Mouse (Mus musculus) heart, postnatal 10 days (tissue): ENCODE measurements around the gene Celf5. TPM values are rescaled to one million over a fixed set of nuclear protein-coding genes. Genes with fewer than 3 reads are reported as not detected.

Experiments used
- DNase-seq, 2 experiments: peaks; one replicate each; pipeline ENCODE4 v3.0.0; 2021
- intact Hi-C: fragments of 180-260 bp; cut with DNase I; formaldehyde crosslinking; loops from one replicate; pipeline ENCODE4 v1.15.1; 2025
- total RNA-seq, 2 experiments: library from RNA; stranded (reverse); gene quantifications; 2 replicates each; pipeline ENCODE4 v1.2.3; 2021

Celf5 gene
- total RNA-seq, 2 experiments from 2014 or later = 0.32 to 0.48 TPM

DNA sequence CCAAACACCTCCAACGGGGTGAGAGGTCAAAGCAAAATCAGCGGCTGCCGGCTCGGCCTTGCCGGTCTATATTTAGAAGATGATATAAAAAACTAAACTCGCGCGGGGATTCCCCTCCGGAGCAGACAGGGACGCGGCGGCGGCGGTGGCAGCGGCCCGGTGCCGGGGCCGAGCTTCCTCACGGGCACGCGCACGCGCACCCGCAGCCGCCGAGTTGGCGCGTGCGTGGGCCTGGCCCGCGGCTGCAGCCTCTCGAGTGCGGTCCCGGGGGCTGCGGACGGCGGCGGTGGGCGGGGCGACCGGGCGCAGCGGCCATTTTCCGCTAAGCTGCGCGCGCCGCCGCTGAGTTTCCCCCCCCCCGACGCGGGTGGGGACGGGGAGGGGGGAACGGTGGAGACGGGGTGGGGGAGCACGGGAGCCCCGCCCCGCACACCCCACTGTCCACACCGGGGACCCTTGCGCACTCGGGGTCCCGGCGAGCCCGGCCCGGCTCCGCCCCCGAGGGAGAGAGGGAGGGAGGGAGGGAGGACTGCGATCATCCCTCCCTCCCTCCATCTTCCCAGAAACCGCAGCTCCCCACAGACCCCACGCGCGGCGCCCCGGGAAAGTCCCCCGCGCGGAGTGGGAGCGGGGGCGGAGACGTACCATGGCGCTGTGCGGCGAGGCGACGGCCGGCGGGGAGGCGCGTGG is 52.2 kb downstream of the Celf5 start:
- peak; percentile 89 to 92 for DNase-seq

DNA sequence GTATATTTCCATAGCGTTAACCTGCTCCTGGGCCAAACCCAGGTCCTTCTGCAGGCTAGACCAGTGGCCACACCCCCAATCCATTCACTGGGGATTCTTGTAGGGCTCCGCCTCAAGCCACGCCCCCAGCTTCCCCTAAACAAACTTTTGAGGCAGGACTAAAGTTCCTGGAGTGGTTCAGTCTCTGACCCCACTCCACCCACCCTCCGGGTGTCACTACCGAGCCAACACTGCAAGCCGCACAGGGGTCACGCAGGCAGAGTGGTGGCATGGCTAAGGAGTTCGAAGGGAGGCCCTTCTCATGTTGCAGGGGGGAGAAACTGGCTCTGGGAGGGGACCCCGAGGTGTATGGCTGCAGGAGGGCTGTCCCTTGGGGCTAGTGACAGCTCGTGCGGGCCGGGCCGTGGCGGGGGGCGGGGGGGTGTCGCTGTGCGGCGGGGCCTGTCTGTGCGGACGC is 52.9 kb downstream of the Celf5 start:
- intact Hi-C loops = no loop called here
- DNase-seq = peak; percentile 92

More for the DNA sequence above, 52.2 kb downstream of the Celf5 start:
- intact Hi-C loops = no loop called here

DNA sequence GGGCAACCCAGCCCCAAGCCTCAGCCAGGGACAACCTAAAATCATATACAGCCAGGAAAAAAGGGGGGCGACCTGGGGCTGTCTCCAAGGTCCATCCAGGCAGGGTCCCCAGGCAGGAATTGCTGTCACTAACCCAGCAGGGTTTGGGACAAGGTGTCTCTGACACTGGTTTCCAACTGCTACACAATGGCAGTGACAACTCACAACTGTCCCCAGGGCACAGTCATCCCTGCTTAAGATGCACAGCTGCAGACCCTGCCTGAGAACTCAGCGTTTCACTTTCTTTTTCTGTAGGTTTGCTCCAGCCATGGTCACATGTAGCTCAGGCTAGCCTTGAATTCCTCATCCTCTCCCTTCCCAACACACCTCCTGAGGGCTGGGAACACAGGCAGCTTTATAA is 53.4 kb downstream of the Celf5 start:
- no peak for DNase-seq
- intact Hi-C loops = no loop called here

DNA sequence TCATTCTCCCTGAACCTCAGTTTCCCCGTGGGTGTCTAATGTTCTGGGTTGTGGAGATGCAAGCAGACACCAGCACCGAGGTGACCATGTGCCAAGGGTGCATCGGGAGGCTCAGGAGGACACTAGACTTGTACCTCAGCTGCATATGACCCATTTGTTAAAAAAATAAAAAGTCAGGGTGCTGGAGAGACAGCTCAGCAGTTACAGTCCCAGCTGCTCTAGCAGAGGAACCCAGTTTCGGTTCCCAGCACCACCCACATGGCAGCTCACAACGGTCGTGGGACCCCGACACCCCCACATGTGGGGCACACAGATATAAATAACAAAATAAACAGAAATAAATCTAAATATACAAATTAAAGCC is 54.0 kb downstream of the Celf5 start:
- DNase-seq = peak in 1 of 2 experiments; percentile 10
- intact Hi-C loops = loop anchor here (1.0 kb wide), 1 partner anchor 14 kb away; no protein-coding TSS in a partner anchor

- intact Hi-C loops = loop anchor here (1.0 kb wide), 1 partner anchor 14 kb away; no protein-coding TSS in a partner anchor
- DNase-seq = peak; percentile 11 to 25
These were observed 54.6 kb downstream of the Celf5 start for GRCm38 (mm10) chr10:81427804-81428506.

- intact Hi-C loops = no loop called here
- no peak for DNase-seq
These were observed 55.2 kb downstream of the Celf5 start for GRCm38 (mm10) chr10:81427327-81427726.

GRCm38 (mm10) chr10:81426897-81427296 is 55.6 kb downstream of the Celf5 start:
- intact Hi-C loops = no loop called here
- peak; percentile 78 to 80 for DNase-seq

- intact Hi-C loops = no loop called here
- peak; percentile 37 to 58 for DNase-seq
These were observed 56.3 kb downstream of the Celf5 start for GRCm38 (mm10) chr10:81426081-81426671.

GRCm38 (mm10) chr10:81425236-81425850 is 57.2 kb downstream of the Celf5 start:
- intact Hi-C loops = loop anchor here (2.0 kb wide), 1 partner anchor 15 kb away; no protein-coding TSS in a partner anchor
- DNase-seq = peak; percentile 76 to 81

DNA sequence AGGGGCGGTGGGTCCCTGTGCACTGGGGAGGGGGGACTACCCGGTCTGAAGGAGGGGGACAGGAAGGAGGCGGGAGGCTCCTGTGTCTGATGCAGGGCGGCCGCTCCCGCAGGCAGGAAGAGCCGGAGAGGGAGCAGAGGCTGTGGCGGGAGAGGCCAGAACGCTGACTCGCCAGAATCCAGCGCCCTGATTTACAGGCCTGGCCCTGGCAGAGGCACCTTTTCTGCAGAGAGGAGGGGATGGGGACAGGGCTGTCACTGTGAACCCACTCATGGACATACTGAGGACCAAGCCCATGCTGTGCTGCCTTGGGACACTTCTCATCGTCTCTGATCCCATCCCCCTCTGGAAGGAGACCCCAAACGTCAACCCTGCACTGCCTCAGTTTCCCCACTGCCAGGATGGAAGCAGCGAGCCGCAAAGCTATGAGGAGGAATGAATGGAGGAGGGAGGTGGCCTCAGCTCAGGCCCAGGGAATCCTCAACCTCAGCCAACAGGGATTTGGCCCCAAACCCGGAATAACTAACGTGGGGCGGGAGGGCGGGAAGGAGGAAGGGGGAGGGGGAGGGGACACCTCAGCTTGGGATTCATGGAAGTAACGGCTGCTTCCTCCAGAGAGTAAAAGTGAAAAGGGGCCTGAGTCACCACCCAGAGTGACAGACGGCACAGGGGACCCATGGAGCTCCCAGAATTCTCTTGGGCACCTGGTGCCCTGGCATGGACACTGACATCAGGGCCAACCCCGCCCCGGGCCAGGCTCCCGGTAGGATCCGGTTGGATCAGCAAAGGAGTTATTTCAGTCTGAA is 58.1 kb downstream of the Celf5 start:
- intact Hi-C loops = loop anchor here (2.0 kb wide), 1 partner anchor 14 kb away; no protein-coding TSS in a partner anchor
- peak; percentile 87 for DNase-seq

GRCm38 (mm10) chr10:81423476-81424245 is 58.8 kb downstream of the Celf5 start:
- intact Hi-C loops = loop anchor here (2.0 kb wide), 1 partner anchor 13 kb away; no protein-coding TSS in a partner anchor
- DNase-seq = peak; percentile 8 to 10

- intact Hi-C loops = no loop called here
- no peak for DNase-seq
These were observed 59.8 kb downstream of the Celf5 start for GRCm38 (mm10) chr10:81422661-81423217.

GRCm38 (mm10) chr10:81422191-81422590 is 60.3 kb downstream of the Celf5 start:
- no peak for DNase-seq

GRCm38 (mm10) chr10:81421797-81422100 is 60.8 kb downstream of the Celf5 start:
- DNase-seq = peak; percentile 52 to 59
- intact Hi-C loops = no loop called here

More at GRCm38 (mm10) chr10:81422191-81422590, 60.3 kb downstream of the Celf5 start:
- intact Hi-C loops = no loop called here

DNA sequence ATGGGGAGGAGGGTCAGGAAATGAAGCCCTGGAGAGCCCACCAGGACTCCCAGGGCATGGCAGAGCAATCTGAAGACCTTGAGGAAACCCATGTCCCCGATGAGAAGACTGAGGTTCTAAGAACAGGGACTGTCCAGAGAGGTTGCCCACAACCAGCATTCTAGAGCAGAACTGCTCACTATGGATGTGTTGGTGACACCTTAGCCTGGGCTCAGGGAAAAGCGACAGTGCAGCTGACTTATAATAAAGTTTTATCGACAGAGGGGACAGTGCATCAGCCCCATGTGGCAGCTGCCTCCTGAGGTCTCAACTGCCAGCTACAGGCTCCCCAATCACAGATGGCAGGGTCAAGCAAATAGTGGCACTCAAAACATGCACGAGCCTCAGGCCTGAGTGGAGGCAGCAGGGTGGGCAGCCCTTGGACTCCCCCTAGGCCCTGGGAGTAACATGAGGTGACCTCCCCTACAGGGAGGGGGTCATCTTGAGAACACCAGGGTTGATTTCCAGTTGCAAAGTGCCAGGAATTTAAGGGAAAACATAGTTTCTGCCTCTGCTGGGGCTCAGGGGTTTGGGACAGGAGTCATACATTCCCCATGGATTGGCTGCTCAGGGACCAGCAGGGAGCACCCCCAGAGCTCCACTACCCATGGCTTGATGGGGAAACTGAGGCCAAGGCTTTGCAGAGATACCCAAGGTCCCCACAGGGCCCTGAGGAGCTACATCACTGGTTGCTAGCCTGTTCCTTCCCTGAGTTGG is 61.3 kb downstream of the Celf5 start:
- DNase-seq = peak in 1 of 2 experiments; percentile 13
- intact Hi-C loops = no loop called here

DNA sequence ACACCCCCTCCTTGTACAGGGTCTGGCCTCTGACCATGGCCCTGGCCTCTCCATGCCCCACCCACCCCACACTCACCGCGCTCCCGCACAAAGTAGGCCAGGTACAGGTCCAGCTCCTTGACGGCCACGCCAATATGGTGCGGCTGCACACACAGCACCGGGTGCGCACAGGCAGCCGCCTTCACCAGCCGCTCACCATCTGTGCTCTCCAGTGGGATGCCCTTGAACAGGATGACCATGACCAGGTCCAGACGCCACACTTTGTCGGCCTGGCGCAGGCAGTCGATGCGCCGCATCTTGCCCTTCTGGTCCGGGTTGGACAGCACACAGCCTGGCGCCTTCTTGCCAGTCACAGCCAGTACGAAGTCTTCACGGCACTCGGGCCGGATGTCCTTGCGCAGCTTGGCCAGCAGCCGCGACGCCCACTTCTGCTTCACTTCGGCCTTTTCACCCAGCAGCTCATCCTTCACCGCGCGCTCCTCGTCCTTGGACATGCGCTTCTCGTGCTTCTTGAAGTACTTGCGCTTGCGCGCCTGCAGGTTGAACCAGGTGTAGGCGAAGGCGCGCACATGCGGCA is 62.2 kb downstream of the Celf5 start:
- intact Hi-C loops = no loop called here
- peak in 1 of 2 experiments; percentile 5 for DNase-seq

DNA sequence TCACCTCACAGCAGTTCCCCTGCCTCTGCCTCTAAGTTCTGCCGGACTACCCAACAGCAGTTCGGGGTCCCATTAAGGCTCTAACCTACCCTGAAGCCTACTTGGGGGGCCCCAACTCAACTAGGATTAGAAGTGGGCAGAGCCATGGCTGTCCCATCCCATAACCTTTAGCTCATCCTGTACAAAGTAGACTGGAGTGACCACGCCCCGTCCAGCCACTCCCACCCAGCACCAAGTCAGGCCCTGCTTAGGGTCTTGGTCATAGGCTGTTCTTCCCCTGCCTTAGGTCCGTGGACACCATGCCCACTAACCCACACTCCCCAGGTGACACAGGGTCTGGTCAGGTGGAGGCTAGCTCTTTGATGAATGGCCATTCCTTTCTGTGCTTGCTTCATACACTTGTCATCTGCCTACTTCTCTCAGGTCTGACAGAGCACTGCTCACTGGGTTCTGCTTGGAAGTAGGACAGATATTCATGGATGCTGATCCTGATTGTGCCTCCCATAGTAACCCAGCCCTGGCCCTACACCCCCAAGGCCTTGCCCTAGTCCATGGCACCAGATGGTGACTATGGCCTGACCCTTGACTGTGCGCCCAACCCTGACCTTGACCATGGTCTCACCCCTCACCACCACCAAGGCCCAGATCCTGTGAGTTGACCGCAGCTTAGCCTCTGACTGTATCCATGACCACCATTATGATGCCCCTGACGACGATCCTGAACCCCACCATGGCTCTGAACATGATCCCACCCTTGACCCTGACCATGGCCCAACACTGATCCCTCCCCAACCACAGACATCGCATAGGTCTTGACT is 63.2 kb downstream of the Celf5 start:
- intact Hi-C loops = no loop called here
- DNase-seq = peak; percentile 3 to 5
